Mouse (Mus musculus) lung, adult 2 months (tissue): Measurements from ENCODE around the gene Pomp.

ENCODE experiments used
- CTCF ChIP-seq: fragments of 200-500 bp; IDR thresholded peaks from 2 replicates; pipeline ENCODE4 v1.5.1; 2011; ENCODE audit warnings: mild to moderate bottlenecking, low read length, control low read depth; ENCODE audit not compliant: insufficient read depth
- POLR2A ChIP-seq: fragments of 200-500 bp; IDR thresholded peaks from 2 replicates; pipeline ENCODE4 v1.6.1; 2011; ENCODE audit warnings: low read depth, mild to moderate bottlenecking, control low read depth, low read length, borderline replicate concordance; ENCODE audit errors: extremely low read depth

- TF ChIP-seq CTCF (no peak), POLR2A (no peak)
These were observed 10.0 kb downstream of the Pomp start for GRCm38 (mm10) chr5:147870296-147870695.
